Mouse (Mus musculus) monocyte, adult 2 months (primary cell): ENCODE data around the gene Sptbn4.
A peak's percentile ranks its signal among the peaks of the same experiment; 100 is the strongest.

Source experiments
- DNase-seq, 2 experiments: peaks; one replicate each; pipeline ENCODE4 v3.0.0; 2022; ENCODE audit warnings: low spot score in 2 of 2, low read depth in 1 of 2

The Sptbn4 gene

DNA sequence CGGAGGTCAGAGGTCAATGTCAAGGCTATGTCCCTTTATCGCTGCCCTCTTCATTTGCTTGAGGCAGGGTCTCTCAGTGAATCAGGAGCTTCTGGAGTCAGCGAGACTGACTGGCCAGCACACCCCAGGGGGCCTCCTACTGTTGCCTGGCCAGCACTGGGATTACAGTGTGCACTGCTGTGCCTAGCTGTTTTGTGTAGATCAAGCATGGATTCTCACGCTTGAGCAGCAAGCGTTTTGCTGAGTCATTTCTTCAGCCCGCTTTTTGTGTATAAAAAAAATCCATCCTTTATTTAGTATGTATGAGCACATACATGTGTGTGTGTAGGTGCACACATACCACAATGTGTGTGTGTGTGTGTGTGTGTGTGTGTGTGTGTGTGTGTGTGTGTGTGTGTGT, 58.3 kb downstream of the Sptbn4 start:
- DNase-seq = no peak

DNA sequence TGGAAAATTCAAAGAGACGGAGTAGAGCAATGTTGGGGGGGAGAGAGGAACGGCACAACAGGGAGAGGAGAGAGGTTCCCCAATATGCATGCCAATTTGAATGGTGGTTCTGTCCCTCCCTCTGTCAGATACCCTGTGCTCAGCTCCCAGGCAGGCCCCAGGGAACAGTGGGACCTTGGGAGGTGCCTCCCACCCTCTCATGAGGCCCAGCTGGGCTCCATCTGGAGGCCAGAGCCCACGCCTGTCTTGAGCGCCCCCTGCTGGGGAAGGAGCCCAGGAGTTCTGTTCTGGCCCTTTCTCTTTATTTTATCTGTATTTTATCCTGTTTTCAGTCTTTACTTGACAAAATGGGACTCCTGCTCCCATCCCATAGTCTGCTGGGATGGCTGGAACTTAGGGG, 62.8 kb downstream of the Sptbn4 start:
- no peak for DNase-seq

DNA sequence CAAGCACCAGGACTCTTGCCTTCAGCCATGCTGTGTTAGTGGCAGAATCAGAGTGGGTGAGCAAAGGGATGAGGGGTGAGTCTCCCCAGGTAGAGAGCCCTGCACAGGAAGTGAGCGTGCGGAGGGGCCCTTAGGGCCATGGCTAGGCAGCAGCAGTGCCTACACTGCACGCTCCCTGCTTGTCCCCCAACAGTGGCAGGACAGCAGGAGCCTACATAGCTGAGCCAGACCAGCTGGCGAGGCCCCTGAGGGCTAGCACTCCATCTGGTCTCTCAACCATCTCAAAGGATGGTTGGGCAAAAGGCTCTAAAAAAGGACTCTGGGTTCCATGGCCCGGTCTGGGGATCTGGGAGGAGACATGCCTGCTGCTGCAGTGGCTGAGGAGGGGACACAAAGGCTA, 63.4 kb downstream of the Sptbn4 start:
- DNase-seq = no peak

DNA sequence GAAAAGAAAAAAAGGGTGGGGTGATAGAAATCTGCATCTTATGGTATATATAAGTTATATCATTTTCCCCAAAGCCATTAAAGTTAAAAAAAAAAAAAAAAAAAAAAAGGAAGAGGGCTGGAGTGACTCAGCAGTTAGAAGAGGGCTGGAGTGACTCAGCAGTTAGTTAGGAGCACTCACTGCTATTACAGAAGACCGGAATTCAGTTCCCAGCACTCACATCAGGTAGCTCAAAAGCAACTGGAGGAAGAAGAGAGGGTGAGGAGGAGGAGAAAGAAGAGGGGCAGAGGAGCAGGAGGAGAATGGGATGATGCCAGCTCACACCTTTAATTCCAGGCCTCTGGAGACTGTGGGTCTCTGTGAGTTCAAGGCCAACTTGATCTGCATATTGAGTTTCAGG, 64.3 kb downstream of the Sptbn4 start:
- no peak for DNase-seq

DNA sequence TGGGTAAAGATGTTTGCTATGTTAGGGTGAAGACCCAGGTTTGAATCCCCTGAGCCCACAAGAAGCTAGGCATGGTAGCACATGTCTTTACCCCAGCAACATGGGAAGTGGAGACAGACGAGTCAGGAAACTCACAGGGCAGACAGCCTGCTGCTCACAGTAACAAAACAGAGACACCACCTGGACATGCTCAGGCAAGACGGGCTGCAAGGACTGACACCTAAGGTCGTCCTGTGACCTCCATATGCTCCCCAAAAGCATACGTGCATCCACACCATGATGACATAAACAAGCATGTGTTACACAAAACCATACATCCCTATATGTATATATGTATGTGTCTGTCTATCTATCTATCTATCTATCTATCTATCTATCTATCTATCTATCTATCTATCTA, 65.9 kb downstream of the Sptbn4 start:
- no peak for DNase-seq

DNA sequence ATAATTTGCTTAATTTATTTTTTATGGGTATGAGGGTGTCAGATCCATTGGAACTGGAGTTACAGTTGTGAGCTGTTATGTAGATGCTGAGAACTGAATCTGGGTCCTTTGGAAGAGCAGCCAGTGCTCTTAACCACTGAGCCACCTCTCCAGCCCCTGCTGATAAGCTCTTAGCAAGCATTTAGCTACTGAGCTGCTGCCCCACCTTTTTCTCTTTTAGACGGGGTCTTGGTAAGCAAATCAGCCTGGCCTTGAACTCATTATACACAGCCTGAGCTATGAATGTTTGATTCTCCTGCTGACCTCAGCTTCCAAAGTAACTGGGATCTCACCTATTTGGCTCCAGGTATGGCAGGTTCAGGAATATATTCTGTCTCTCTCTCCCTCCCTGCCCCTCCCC, 66.5 kb downstream of the Sptbn4 start:
- DNase-seq = no peak

DNA sequence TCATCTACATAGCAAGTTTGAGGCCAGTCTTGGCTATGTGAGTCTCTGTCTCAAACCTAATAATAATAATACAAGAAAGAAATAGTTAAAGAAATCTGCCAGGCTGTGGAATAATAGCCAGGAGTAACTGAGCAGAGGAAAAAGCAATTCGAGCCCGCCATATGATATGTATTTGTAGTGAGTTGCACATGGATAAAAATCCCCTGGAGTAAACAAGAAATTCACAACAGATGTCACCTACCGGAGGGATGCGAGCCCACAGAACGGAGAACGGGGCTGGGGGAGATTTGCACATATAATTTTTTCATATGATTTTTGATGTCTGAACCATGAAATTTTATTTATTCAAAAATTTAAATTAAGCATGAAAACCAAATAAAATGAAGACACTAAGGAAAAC, 67.7 kb downstream of the Sptbn4 start:
- no peak for DNase-seq

DNA sequence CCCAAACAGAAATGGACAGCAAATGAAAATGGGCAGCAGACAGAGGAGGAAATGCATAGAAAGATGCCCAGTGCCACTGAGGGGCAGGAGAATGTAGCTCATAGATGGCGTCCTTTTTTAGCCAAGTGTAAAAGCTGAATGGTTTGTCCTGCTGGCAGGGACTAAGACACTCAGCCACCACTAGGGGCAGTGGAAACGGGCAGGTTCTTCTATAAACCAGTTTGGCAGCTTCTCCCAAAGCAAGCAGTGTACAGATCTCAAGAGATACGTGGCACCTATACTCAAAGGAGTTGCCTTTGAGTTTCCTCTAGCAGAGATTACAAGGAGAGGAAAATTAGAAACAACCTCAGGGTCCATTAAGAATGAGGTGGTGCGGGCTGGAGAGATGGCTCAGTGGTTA, 69.1 kb downstream of the Sptbn4 start:
- no peak for DNase-seq

DNA sequence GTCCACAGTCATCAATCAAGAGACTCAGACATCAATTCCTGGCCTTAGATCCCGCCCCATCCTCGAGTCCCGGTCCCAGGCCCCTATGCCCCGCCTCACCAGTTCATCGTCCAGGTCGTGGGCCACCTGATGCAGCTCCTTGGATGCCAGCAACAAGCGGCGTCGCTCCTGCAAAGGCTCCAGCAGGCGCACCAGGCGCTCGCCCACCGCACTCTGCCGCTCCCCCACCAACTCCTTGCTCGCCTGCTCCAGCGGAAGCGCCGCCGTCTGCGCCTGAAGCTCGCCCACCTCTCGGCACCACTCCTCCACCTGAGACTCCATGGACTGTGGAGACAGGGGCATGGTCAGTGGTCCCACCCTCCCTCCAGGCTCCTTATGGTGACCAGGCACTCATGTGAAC, 72.2 kb downstream of the Sptbn4 start:
- no peak for DNase-seq

DNA sequence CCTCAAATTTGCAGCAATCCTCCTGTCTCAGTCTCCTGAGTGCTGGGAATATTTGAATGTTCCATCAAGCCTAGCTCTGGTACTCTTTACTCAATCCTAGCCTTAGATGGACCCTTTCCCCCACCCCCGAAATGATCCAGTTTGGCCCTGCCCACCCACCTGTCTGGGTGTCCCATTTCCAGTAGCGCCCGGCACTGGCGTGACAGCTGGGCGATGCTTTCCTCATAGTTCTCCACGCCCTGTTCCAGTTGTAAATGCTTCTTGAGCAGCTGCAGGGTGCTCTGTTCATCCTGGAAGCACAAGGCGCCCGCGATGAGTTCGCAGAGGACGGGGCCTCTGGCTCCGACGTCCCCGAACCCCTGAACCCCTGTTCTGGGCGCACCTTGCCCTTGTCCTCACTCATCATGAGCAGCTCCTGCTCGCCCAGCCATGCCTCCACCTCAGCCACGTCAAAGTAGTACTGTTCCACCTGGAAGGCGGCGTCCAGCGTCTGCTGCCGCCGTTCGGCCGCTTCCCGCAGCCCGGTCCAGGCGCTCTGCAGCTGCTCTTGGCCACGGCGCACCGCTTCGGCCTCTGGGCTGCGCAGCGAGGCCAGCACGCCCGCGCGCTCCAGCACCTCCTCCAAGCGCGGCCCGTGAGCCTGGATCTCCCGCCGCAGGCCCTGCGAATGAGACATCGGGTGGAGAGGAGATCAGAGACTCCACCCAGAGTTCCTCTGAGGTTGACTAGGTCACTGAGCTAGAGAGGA, 75.6 kb downstream of the Sptbn4 start:
- DNase-seq = no peak

DNA sequence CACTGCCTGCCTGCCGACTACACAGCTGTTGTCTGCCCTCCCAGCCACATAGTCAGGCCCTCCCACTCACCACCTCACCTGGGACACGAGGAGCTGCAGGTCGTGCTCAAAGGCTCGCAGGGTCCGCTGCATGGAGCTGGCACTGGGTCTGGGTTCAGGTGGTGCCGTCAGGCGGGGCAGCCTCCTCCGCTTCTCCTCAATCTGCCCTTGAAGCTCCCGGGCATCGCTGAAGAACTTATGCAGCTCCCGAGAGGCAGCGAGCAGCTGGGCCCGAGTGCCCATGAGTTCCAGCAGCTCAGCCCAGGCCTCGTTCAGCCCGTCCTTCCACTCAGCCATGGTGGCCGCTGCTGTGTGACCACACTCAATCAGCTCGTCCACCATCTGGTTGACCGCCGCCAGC, 78.4 kb downstream of the Sptbn4 start:
- no peak for DNase-seq

DNA sequence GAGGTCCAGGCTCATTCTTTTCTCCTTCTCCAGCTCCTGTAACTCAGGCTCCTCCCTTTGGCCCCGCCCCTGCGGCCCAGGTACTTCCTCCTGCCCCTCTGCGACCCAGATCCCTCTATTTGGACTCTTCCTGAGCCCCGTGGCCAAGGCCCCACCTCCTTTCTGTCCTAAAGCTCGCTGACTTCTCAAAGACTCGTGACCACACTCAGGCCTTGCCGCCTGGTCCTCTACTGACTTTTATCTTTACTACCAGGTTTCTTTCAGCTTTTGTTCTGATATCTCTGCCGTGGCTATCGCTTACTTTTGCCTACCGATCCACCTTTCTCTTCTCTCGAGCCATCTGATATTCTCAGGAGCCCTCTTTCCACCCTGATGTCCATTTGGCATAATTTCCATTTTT, 79.5 kb downstream of the Sptbn4 start:
- no peak for DNase-seq

DNA sequence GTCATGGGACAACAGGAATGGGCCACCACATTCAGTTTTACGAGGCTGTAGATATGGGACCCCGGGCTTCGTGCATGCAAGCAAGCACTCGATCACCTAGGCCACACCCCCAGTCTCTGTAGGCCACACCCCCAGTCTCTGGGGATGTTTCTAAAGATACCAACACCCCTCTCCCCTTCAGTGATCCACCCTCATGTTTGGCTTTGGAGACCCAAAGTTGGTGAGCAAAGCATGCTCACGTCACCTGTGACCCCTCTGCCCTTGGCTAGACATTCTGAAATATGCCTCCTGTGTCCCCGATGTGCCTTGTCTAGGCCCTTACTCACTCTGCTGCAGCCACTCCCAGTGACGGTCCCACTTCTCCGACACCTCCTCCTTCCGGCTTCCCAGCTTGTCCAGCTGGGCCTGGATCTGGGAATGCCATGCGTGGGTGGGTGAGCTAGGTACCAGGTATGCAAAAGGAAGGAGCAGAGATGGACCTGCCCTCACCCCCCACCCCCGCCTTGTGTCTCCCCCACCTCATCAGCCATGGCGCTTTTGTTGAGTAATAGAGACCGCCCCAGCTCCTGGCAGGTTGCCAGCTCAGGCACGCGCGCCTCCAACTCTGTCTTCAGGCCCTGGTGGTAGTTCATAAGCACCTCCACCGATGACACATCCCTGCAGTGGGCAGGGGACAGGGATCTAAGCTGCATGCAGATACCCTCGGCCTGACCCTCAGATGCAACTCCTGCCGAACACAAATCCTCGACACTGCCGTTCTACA, 81.2 kb downstream of the Sptbn4 start:
- no peak for DNase-seq

DNA sequence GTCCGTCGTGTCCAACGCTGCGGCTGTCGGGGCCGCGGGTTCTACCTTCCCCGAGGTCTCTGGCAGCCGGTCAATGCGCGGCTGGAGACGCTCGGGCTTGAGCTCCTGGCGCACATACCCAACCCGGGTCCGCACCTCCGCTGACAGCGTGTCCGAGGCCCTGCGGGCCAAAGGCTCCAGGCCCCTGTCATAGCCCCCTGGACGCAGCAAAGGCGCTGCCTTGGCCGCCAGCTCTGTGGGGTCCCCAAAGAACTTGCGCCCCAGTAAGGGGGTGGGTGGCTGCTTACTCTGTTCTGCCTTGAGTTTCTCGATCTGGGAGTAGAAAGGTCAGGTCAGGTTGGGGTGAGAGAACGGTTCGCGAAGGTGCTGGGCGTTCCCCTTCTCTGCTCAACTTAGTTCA, 83.1 kb downstream of the Sptbn4 start:
- no peak for DNase-seq

DNA sequence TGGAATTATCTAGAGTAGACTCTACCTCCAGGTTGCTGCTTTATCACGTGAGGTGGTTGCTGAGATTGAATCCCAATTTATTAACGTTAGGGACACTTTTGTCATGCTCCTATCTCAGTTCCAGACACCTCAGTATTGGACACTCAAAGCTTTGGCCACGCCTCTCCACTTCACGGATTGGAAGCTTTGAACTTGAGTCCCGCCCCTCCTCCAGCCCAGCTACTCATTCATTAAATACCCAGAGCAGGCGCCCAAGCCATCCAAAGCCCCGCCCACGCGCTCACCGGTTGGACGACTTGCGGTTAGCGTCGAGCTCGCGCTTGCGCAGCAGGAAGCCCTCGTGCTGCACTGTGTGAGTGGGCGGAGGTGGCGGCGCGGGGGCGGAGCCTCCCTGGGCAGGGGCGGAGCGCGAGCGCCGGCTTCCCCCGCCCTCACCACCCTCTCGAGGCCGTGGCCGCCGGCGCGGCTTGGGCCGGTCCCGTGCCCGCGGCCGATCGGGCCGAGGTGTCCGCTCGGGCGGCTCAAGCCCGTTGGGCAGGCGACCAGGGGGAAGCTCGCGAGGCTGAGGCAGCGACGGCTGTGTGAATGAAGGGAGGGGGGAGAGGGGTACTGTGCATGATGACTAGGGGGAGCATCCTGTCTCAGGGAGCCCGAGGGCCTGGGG, 86.1 kb downstream of the Sptbn4 start:
- peak; percentile 95 for DNase-seq

DNA sequence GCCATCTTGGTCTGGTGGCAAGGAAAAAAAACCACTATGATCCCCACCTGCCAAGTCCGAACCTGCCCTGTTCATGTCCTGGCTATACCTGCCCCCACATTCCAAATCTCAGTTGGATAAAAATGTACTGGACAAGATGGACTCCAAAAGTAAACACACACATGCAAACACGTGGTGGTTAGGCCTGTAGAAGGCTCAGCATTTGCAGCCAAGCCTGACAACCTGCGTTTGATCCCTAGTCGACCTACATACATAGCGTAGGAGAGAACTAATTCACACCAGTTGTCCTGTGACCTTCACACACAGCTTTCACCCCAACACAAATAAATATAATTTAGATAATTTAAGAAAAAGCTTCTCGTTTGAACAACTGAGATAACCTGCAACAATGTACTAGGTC, 86.7 kb downstream of the Sptbn4 start:
- DNase-seq = no peak

DNA sequence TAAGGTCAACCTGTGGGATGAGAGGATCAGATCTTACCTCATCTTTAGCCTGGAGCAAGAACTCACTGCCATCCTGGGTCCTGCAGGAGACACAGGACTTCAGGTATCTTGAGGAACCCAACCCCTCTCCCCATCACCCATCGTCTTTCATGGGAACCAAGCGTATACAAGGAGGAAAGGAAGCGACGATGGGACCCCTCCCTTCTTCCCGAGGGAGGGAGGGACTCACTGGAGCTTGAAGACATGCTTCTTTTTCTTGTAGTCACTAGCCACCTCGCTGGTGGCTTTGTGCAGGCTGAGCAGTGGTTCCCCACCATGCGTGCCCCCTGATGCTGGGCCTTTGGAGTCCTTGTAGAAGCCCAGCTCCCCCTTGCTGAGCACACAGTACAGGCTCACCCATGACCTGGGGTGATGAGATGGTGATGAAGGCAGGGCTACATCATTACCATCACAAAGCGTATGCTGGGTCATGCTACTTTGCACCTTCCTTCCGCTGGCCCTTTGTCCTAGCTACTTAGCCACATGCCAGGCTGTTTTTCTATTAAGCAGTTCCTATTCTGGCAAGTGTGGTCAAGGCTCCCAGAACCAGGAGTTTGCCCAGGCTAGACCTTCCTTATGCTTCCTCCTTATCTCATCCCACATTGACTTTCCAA, 87.7 kb downstream of the Sptbn4 start:
- DNase-seq = no peak

DNA sequence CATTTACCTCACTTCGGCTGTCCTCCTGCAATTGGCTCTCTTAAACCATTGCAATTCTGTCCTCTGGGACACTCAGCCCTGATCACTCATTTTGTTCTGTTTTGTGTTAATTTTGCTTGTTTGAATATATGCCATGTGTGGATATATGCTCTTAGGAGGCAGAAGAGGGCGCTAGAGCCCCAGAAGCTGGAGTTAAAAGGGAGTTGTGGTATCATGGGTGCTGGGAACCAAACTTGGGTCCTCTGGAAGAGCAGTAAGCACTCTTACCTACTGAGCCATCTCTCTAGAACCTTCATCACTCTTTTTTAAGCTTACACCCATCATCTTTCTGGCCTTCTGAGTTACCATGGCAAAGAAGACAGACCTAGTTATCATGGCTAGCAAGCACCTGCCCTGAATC, 88.3 kb downstream of the Sptbn4 start:
- no peak for DNase-seq

DNA sequence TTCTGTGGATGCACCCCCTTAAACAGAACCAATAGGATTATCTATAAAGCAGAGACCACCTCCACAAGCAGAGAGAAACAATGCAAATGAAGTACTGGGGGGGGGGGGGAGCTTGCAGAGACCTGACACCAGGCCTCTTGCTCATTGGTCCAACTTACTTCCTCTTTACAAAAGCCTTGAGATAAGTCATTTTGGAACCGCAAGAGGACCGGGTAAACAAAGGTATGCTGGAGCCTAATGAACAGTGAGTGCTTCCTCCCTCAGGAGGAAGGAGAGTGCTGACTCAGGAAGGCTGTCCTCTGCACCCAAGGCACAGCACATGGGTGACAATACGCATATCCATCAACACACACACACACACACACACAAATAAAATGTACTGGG, 89.9 kb downstream of the Sptbn4 start:
- no peak for DNase-seq

DNA sequence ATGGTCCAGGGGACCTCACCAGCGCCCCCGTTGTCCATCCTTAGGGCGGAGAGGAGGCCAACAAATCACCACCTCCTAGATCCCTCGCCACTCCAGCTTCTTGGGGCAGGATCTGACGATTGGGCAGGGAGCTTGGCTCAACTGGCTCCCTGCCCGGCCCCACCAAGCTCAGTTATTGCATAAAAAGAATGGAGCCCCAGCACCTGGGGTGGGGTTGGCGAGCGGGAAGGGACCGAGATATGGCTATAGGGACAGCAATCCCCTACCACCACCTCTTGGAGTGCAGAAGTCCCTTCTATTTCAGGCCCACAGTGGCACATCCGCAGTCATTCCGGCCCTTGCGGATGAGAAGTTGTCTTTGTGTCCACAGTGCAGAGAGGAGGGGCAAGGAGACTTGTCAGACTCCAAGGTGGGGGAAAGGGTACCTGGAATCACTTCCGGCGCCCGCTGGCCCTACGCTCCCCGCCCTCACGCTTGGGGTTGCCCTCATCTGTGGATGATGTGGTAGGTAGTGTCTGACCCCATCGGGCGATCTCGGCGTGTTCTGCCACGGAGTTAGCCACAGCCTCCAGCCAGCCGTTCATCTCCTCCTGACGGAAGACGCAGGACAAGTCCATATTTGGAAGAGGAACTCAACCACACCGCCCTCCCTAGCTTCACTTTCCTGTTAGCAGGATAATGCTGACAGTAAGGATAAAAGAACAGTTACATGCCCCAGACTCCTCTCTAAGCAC, 90.5 kb downstream of the Sptbn4 start, which contains the start of gene Gm20479:
Gene Gm20479, minus strand, starts transcription at position 559 of the 734 bp plus-strand sequence.
- no peak for DNase-seq

DNA sequence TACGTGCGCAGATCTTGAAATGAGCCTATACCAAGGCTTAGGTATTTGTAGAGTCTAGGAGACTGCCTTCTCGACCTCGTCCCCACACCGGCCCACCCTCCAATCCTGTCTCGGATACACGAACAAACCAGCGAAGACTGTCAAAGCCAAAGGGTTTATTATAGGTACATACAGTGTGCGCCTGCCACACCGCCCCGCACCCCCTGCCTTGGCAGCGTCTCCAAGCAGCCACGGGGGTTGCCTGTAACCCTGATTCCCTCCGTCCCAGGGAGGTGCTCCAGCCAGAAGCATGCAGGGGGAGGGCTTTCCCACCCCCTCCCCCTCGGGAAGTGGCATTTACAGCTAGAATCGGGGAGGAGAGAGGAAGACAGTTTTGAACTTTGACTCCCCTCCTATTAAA, 91.2 kb downstream of the Sptbn4 start:
- no peak for DNase-seq
